ENCODE assay signal across 8 mouse cellular contexts in the genomic region with DNA sequence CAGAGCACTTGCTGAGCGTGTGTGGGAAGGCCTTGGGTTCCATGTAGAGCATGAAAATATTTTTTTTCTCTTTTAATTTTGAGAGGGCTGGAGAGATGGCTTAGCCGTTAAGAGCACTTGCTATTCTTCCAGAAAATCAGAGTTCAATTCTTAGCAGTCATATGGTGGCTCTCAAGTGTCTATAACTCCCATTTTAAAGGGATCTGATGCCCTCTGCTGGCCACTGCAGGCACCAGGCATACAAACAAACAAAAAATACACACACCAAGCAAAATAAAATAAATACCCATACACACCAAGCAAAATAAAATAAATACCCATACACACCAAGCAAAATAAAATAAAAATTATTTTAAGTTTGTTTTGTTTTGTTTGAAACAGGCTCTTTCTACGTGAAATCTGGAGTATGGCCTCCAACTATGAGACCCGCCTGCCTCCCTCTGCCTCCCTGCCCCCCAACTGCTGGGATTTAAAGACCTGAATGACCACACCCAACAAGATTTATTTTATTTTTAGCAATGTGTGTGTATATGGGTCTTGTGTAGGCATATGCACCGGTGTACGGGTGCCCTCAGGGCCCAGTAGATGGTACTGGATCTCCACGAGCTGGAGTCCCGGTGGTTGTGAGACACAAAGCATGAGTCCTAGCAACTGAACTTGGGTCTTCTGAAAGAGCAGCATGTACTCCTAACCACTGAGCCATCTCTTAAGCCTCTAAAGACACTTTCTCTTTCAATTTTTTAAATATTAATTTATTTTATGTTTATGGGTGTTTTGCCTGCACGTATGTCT. TPM values are rescaled to one million over a fixed set of nuclear protein-coding genes. Genes with fewer than 3 reads are reported as not detected.
DNase-seq lines count a peak whose midpoint lies in the region; ATAC-seq and TF ChIP-seq lines count a peak whose summit lies in the region.

No protein-coding gene starts in this region.

- 65% methylated on average over 9 of the region's 9 CpGs for WGBS in liver, postnatal 0 days (ENCODE audit: insufficient replicate concordance)

- peak; percentile 46 to 77 for DNase-seq in adrenal gland, adult (ENCODE audit: inconsistent age in 2 of 2, low spot score in 1 of 2)
- no peak for DNase-seq in adrenal gland, adult 8-10 months
- DNase-seq in layer of hippocampus, postnatal 10 days (ENCODE audit: low spot score in 2 of 2): peak; percentile 65 to 75
- DNase-seq in layer of hippocampus, adult 9-11 months: no peak
- peak; percentile 67 for DNase-seq in adipocyte (ENCODE audit: low spot score)
- peak; percentile 62 for DNase-seq in liver, postnatal 0 days
- peak; percentile 22 for DNase-seq in right cerebral cortex, postnatal 25 days

- H3K9ac ChIP-seq in liver, postnatal 0 days (replicated peaks): peak overlapping the region; percentile 48

- no peak overlapping the region for H3K4me3 ChIP-seq in embryonic fibroblast, embryonic 13.5 days (ENCODE audit: insufficient read depth, low read length)
- no peak overlapping the region for H3K4me3 ChIP-seq in liver, postnatal 0 days (ENCODE audit: low read depth, low read length)

- TF ChIP-seq EP300 in liver, postnatal 0 days (IDR thresholded peaks at IDR 0.05; ENCODE audit: low read depth): no peak

- H3K9me3 ChIP-seq in liver, postnatal 0 days (ENCODE audit: low read length): no peaks in the 10 kb centered on the region

- no peaks in the 10 kb centered on the region for H3K27me3 ChIP-seq in liver, postnatal 0 days (ENCODE audit: insufficient read depth, low read length)

- H3K27ac ChIP-seq in embryonic fibroblast, embryonic 13.5 days (ENCODE audit: insufficient read depth, low read length): no peak overlapping the region
- H3K27ac ChIP-seq in liver, postnatal 0 days (ENCODE audit: low read depth): peak overlapping the region; percentile 84

- TF ChIP-seq POLR2A in embryonic fibroblast, embryonic 13.5 days (IDR thresholded peaks at IDR 0.05; ENCODE audit: low read depth, low read length): no peak

- peak overlapping the region; percentile 58 for H3K4me2 ChIP-seq in liver, postnatal 0 days (ENCODE audit: low read depth, low read length)

- peak; percentile 47; the same call in 1 of the 2 replicates for TF ChIP-seq CTCF in embryonic fibroblast, embryonic 13.5 days (IDR thresholded peaks at IDR 0.05; ENCODE audit: borderline replicate concordance, insufficient read depth, low read length)
- TF ChIP-seq CTCF in liver, postnatal 0 days (IDR thresholded peaks at IDR 0.05; ENCODE audit: low read depth): peak; percentile 77

- no peaks in the 10 kb centered on the region for H3K4me1 ChIP-seq in embryonic fibroblast, embryonic 13.5 days (ENCODE audit: control insufficient read depth, insufficient read depth, low read length)
- H3K4me1 ChIP-seq in liver, postnatal 0 days (ENCODE audit: insufficient read depth): peaks cover 14% of the 10 kb centered on the region

- no peaks in the 10 kb centered on the region for H3K36me3 ChIP-seq in liver, postnatal 0 days (replicated peaks; ENCODE audit: insufficient read depth, low read length)

- no peak for ATAC-seq in liver, postnatal 0 days

RNA-seq across cellular contexts. Expression of gene Eno1, which starts 16.8 kb away (rescaled TPM):
- total RNA-seq in adrenal gland, adult 8-10 months (2022): 100 to 1,000 TPM; 203 to 424 (median 307) TPM
- 100 to 1,000 TPM; 323 to 338 TPM for total RNA-seq in layer of hippocampus, postnatal 10 days (2021)
- polyA plus RNA-seq in embryonic fibroblast, embryonic 13.5 days (2011; ENCODE audit: insufficient read length, low read depth, missing spikeins): 672 and 858 TPM in 2 replicates
- polyA plus RNA-seq in liver, postnatal 0 days (2015; fragmentation: Nextera tagmentation; extraction: Ambion mirVana): 574 and 747 TPM in 2 replicates

RNA-seq across cellular contexts. Expression of gene Car6, which starts 18.6 kb away (rescaled TPM):
- total RNA-seq in adrenal gland, adult 8-10 months (2022): under 1 TPM in 3 of 4 experiments, not detected in 1; 0.30 to 0.70 (median 0.59) TPM
- not detected for total RNA-seq in layer of hippocampus, postnatal 10 days (2021)
- polyA plus RNA-seq in embryonic fibroblast, embryonic 13.5 days (2011; ENCODE audit: insufficient read length, low read depth, missing spikeins): 2.7 and 7.0 TPM in 2 replicates
- polyA plus RNA-seq in liver, postnatal 0 days (2015; fragmentation: Nextera tagmentation; extraction: Ambion mirVana): not detected in 2 replicates

Comparison
In these comparisons a context has a peak if more than half of its experiments do, and no peak if none do; other contexts are left out.
1. DNase-seq: peak in adrenal gland, adult (2 of 2), layer of hippocampus, postnatal 10 days (2 of 2), adipocyte (single experiment), liver, postnatal 0 days (single experiment) and right cerebral cortex, postnatal 25 days (single experiment); none in adrenal gland, adult 8-10 months (single experiment) and layer of hippocampus, adult 9-11 months (single experiment).